Mouse (Mus musculus) spleen, adult 2 months (tissue): ENCODE results near the gene Eef1akmt3.

Source experiments
- CTCF ChIP-seq: fragments of 200-500 bp; IDR thresholded peaks from 2 replicates; pipeline ENCODE4 v1.5.1; 2011; ENCODE audit warnings: mild to moderate bottlenecking, inconsistent platforms; ENCODE audit not compliant: insufficient read depth, insufficient read length, insufficient replicate concordance; ENCODE audit errors: extremely low read depth
- POLR2A ChIP-seq: fragments of 200-500 bp; IDR thresholded peaks from 2 replicates; pipeline ENCODE4 v1.6.1; 2011; ENCODE audit warnings: low read depth, low read length, inconsistent platforms

- TF ChIP-seq CTCF (no peak), POLR2A (no peak)
Observed at GRCm38 (mm10) chr10:127071203-127071602, 29.9 kb upstream of the Eef1akmt3 start.
